Mouse (Mus musculus): ENCODE data around the gene Cyfip2.

Cyfip2 gene

DNA sequence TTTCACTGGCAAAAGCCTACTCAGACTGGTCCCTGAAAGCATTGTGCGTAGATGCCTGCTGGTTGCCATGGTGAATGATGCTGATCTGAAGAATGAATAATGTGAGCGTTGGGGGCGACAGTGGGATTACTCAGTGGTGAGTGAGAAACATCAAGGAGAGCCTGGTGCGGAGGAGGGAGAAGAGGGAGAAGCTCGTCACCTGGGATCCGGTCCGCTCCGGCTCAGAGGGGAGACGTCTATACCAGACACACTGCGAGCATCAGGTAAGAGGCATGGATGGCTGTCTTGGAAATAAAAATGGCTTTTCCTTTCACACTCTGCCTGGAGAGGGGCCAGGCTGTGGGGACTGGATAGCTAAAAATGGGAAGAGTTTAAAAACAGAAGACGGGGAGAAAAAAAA is 77.3 kb downstream of the Cyfip2 start, which contains the start of gene Fndc9:
Fndc9 (plus strand) TSS at position 198 of the 400 bp plus-strand sequence.
- no peak for DNase-seq (ENCODE audit: low read depth)

DNA sequence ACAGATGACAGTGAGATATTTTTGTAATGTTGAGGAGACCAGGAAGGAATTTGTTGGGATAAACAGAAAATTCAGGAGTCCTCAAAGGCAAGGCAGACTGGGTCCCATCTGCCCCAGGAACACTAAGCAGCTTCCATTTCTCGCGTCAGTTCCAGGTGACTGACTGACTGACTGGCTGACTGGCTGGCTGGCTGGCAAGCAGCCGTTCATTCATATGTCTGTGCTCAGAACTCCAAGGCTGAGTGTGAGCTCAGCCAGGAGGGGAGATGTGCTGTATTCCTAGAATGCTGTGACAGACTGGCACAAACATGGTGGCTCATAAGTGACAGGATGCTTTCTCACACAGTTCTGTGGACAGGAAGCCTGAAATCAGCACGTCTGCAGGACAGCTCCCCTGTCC is 78.7 kb downstream of the Cyfip2 start:
- DNase-seq (ENCODE audit: low read depth): no peak

DNA sequence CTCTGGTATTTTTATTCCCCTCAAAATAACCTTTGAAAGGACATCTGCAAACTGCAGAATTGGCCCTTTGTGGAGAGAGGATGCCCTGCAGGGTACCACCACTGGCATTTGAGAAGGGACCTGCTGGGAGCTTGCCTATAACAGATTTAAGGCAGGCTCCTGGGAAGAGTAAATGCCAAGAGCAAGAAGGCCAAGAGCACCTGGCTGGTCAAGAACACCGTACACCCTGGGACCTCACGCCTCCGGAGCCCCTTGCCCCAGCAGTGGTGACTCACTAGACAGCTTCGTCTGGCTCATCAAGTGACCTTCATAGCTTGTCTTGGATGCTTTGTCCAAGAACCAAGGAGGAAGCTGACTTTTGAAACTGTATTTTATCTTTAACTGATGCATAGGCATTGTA is 79.9 kb downstream of the Cyfip2 start:
- DNase-seq (ENCODE audit: low read depth): no peak

DNA sequence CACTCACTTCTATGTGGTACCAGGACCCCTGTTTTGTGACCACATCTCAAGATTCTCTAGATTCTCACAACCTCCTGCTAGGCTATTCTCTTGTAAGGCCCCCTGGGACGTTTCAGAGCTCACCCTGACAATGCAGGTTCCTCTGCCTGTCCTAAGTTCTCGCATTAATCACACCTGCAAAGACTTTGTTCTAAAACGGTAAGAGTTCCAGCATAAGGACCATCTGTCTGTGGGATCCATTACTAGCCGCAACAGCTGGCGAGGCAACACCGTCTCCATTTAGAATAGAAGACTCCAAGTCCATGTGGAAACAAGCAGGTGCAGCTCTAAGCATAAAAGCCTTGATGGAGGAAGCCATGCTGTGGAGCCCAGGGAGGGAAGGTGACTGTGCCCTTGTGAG is 82.5 kb downstream of the Cyfip2 start:
- no peak for DNase-seq (ENCODE audit: low read depth)

DNA sequence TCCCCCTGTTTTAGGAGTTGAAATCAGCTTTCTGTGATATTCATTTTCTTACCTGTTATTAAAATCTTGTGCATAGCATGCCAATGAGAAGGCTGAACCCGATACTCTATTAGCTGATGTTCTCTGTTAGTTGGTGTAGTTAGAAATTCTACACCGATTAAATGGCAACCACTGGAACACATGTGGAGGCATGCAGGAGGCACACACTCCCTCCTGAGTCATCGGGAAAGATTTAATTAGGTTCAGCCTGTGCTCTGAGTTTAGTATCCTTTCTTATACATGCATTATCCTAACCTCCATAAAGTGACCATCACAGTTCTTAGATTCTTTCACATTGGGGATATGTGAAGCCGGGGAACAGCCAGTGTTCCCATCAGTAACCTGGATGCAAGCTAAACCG is 87.3 kb downstream of the Cyfip2 start:
- no peak for DNase-seq (ENCODE audit: low read depth)

DNA sequence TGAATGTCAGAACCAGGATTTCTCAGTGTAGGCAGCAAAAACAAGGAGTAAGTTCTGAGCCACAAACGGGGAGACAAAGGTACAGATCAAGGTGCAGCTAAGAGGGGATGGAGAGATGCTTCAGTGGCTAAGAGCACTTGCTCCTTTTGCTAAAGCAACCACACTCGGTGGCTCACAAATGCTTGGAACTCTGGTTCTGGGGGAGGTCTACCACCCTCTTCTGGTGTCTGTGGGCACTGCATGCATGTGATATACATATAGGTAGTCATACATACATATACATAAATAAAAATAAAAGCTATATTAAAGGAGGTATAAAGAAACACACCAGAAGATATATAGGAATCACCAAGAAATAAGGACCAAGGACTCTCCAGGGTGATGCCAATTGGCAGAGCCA is 89.1 kb downstream of the Cyfip2 start:
- DNase-seq (ENCODE audit: low read depth): no peak

DNA sequence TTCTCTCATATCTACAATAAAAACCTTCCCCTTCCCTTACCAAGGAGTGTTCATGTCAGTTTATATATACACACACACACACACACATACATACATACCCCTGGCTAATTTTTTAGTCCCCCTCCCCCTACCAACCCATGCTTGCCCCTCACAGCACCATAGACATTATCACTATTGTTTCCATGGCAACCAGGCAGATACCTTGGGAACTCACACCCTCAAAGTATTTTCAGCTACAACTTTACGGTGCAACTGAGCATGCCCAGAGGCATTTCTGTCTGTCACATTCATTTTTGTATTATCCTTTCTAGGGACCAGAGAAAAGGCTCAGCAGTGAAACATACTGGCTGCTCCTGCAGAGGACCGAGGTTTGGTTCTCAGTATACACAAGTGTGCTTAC is 92.4 kb downstream of the Cyfip2 start:
- no peak for DNase-seq (ENCODE audit: low read depth)

DNA sequence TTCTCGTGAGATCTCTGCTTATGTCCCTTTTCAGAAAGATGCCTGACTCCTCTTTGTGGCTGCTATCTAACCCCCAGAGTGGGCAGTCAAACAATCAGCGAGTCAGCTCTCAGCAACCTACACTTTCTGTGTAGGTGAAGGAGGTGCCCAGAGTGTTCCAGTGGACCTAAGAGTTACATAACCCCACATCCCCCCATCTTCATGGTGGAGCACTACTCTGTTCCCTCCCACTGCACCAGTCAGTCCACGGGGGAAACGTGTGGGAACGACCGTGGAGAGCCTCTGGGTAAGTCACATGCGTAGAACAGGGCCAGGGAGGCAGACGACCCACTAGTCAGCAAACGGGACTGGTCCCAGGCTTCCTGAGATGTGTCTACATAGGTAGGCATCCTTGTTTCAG is 93.3 kb downstream of the Cyfip2 start:
- no peak for DNase-seq (ENCODE audit: low read depth)

DNA sequence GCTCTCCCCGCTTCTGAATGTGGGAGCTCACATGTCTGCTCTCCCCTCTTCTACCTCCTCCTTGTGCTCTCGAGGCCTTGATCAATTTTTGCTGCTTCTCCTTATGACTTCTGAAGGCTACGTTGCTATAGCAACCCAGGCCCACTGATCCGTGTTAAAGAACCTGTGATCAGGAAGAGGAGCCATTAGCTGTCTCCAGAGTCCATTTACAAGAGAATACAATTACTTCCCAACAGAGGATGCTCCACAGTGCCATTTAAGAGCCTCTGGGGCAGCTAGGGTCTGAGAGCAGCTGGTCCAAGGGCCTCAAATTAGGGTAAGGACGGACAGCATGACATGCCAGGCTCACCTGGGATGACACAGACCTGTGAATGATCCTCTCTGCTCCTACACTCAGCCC is 94.1 kb downstream of the Cyfip2 start:
- no peak for DNase-seq (ENCODE audit: low read depth)

DNA sequence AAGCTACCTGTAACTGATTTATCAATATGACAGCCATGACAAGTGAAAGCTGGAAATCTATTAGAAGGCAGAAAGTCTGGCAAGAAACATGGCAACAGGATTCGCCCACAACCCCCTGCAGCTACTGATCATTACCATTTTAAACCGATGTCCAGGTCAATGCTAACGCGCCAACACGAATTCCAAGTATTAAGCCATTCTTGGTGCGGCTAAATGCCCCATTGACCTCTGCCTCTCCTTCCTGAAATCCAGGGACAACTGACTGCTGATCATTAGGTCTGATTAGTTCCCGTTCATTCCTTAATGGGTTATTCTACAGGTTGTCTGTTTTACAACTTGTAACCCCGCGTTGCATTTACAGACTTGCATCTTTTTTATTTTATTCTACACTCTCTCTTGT is 95.0 kb downstream of the Cyfip2 start:
- no peak for DNase-seq (ENCODE audit: low read depth)

DNA sequence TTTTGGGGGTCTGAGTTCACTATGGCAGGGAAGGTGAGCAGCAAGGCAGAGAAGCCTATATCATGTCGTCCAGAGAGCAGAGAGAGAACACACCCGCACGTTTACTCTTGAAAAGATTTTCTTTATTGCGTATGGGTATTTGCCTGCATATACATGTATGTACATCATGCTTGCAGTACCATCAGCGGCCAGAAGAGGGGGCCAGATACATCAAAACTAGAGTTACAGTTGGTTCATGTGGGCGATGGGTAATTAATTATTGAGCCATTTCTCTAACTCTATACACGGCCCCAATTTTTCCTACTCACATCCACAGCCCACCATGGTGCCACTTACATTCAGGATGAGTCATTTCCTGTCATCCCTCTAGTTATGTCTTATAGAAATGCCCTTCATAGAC is 96.0 kb downstream of the Cyfip2 start:
- DNase-seq (ENCODE audit: low read depth): peak; percentile 53

DNA sequence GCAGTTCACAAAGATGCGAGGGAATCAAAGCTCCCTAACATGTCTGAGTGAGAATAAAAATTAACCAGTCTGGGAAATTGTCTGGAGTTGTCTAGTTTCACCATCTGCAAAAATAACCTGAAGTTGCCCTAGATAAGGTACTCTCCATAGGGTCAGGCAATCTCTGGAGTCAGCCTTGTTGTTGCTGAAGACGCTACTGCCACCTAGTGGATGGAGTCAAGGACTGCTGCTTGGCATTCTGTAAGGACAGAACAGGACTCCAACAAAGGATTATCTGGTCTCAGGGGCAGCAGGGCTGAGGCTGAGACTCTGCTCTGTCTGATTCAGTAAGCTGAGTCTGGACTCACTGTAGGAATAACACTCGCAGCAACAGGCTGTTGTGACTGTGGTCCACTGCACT is 97.3 kb downstream of the Cyfip2 start:
- peak; percentile 73 for DNase-seq (ENCODE audit: low read depth)

DNA sequence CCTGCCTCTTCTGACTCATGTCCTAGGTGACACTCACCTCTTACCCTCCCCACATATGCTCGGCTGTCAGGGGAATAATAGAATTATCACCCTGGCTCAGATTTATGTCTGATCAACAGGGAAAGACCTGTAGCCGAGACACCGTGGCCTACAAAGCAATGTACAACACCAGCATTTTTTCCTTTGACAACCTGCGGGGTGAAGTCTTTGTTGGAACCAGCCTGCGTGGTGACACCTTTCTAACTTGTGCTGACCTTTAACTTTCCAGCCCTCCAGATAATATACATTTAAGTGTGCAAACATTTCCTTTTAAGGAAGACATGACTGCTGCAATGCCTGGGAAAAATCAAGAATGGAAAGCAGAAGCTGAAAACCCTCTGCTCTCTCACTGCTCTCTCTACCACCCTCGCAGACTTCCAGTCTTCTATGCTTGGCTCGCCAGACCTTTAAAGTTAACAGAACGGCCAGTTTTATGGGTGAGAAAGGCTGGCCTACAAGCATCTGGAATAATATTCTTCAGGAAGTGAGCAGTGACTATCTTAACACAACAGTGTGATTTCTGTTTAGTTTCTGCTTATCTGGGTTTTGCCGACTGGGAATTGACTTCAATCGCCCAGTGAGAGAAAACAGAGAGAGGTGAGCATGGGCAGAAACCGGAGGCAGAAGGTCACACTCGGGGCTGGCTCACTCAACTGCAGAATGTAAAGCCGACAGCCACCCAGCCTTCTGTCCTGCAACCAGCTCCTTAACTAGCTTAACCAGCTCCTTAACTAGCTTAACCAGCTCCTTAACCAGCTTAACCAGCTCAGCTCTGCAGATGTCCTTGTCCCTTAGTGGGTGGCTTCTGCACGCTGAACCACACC is 98.1 kb downstream of the Cyfip2 start:
- DNase-seq (ENCODE audit: low read depth): no peak

DNA sequence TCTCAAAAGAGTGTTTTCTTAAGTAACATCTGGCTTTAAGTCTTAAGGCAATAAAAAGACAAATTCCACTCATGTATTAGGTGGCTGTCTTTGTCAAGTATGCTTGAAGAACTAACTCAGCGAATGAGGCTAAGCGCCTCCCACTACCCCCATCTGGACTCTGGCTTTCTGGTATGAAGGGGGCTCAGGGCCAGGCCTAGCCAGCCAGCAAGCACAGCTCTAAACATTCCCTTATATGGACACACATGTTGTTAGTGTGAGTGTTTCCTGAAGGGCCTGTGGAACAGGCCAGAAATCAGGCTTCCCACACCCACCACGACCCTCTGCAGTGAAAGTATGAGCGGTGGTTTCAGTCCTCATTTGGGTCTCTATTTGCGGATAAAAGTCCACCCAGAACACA is 98.8 kb downstream of the Cyfip2 start:
- no peak for DNase-seq (ENCODE audit: low read depth)

DNA sequence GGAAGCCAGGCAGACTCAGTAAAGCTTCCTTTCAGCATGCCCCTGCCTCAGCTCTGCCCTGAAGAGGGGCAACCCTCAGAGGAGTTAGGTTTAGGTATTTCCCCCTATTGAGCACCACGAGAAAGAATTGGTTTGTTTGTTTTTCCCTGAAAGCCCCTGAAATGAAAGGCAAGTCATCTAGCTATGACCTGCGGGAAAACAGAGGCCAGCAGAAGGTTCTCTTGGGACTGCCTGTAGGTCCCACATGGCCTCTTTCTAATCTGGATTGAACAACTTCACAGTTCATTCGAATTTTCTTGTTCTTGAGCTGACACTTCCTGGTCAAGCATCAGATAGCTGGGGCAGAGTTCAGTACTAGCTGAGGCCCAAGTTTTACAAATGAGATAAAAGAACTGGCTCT is 100.8 kb downstream of the Cyfip2 start:
- no peak for DNase-seq (ENCODE audit: low read depth)

DNA sequence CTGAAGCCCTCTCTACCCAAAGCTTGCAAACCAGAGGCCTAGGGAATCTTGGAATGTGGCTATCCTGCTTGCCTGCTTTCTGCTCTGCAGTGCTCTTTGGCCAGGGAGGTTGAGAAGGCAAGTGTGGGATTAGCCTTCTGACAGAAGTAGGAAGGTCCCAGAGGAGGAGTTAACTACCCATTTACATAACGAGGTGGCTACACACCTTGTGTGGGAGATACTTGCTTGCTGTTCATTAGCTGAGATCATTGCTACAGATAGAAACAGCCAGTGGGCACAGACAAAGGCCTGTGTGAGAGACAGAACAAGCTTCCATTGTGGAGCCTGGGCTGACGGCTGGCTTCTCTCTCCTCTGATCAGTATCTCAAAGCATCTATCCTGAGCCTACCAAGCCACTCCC is 102.8 kb downstream of the Cyfip2 start:
- no peak for DNase-seq (ENCODE audit: low read depth)

DNA sequence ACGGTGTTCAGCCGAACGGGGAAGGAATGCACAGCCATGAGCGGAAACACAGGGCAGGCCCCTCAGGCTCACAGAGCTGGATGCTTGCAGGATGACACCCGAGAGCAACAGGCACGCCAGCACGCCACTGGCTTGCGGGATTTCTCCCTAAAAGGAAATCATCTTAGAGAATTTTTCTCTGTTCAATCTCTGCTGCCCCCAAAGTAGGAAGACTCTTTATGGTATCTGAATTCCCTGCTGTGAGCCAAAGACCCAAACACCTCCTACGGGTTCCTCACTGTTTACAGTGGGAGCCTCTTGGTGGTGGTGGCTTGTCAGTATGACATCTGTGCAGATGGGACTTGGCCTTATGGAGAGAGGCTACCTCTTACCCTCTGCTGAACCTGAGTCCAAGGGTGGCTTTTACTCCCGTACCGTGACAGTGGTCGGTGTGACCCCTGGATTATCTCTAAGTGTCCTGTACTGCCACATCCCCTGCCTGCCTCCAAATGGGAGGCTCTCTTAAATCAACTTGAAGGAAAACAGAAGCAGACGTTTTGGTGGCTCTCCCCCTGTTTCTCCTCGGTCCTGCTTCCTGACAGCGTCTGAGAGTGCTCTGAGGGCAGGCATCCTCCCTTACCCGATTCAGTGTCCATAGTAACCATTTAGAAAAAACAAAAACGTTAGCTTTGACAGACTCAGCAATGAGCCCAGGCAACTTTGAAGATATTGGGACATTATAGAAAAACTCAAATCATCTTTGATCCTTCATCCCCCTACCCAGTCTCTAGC is 106.8 kb downstream of the Cyfip2 start:
- DNase-seq (ENCODE audit: low read depth): no peak

DNA sequence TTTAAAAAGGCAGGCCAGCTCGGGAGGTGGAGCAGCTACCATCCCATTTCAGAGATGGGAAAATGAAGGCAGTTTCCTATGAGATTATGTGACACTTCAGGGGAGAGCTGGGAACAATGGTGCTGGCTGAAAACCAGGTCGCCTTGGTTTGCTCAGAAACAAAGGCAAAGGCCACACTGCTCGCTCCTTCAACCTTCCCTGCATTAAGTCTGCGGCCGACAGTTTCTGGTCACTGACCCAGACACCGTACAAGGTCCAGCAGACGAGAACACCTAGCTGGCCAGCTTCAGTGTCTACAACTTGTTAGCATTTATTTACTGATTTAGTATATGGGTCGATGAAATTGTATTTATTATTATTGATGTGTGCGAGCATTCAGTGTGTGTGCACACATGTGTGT is 107.8 kb downstream of the Cyfip2 start:
- no peak for DNase-seq (ENCODE audit: low read depth)

DNA sequence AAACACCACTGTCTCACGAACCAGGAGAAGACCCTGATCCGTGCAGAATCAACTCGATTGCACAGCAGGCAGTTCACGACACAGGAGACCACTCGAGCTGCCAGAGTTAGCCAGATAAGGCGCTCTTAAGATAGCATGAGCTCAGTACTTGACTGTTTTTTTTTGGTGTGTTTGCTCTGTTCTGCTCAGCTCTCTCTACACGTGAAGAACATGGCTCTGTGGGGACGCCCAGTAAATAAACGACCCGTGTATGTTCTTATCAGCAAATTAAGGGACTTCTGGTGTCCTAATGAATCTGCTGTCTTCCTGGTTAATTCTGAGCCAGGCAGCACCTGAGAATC is 110.1 kb downstream of the Cyfip2 start:
- DNase-seq (ENCODE audit: low read depth): no peak

DNA sequence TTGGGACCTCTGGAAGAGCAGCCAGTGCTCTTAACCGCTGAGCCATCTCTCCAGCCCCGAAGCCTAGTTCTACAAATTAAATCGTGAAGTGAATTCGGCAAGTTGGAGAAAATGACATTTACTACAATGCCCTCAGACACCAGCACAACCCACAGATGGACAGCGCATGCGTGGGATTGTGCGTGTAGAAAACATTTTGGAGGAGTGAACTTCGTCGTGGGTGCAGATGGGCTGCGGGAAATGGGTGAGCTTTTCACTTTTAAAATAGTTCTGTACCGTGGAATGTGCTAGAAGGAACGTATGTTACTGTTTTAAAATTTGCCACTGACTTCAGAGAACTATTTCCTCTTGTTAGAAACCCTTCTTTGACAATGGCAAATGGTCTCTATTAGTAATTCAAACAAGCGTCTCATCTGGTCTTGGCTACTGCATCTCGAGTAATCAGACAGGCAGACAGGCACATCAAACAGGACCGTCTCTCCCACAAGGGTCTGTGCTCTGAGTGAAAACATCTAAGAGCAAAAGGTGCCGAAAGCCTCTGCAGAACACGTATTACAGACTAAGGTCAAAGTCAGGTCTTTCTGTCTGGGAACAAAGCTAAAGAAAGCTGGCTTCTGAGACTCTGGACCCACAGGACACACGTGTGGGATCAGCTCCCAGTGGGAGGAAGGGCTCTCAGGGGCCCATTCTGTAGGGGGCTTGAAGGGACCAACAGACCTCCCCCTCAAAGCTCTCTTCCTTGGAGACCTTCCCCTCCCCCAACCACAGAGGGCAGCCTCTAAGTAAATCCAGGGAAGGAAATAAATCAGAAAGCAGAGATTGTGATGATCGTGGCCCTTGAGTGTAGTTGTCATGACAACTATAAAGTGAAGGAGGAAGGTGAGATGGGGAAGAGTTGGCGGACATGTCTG is 110.8 kb downstream of the Cyfip2 start:
- DNase-seq (ENCODE audit: low read depth): no peak

DNA sequence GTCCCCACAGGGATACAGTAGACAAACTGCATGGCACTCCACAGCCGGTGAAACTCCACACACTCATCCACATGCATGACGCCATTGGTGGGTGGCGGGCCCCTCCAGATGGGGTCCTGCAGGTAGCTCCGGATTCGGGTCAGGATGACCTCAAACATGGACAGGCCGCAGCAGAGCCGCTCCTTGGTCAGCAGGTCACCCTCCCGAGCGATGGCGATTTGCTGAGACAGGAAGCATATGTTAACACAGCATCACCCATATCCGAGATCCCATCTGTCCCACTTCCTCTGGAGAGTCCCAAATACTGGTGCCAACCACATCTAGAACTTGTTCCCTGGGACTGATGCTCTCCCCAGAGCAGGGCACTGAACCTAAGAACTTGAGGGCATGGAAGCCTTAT is 112.0 kb downstream of the Cyfip2 start:
- DNase-seq (ENCODE audit: low read depth): no peak

DNA sequence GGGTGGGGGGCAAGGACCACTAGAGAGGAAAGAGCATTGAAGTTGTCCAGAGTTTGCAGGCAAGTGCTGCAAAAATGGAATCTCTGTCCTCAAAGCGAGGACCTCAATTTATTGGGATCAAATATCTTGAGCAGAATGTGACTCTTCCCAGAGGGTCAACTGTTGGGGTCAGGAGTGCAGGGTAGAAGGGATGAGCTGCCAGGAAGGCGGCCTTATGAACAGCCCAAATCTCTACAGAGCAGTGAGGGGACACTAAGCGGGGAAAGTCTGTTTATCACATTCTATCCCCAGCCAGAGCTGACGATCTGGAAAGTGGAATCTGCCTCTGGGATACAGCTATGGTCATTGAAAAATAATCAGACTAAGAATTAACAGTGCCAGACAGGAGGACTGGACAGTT is 118.5 kb downstream of the Cyfip2 start:
- DNase-seq (ENCODE audit: low read depth): no peak

DNA sequence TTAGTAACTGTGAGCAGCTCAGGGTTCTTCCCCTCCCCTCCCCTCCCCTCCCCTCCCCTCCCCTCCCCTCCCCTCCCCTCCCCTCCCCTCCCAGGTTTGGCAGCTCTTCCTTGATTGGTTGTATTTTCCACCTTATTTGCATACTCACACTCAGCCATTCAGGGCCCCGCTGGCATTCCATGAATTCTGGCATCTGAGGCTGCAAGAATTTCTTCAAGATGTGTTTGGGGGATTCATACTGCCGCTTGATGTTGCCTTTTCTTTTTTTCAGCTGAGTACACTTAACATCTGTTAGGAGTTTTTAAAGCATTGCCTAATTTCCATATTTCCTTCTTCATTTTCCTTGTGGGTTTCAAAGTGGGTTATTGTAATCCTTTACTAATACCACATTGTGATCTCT is 124.4 kb downstream of the Cyfip2 start:
- DNase-seq (ENCODE audit: low read depth): no peak
